Mouse (Mus musculus) granulocyte monocyte progenitor cell, adult 5-6 weeks (primary cell): ENCODE measurements around the gene Rap2c. TPM values are rescaled to one million over a fixed set of nuclear protein-coding genes. Genes with fewer than 3 reads are reported as not detected.
A peak's percentile ranks its signal among the peaks of the same experiment; 100 is the strongest.

Experiments
- ATAC-seq: replicated peaks from 2 replicates; pipeline ENCODE4 v1.8.0; 2016; ENCODE audit warnings: mild to moderate bottlenecking, moderate TSS enrichment, inconsistent platforms; ENCODE audit not compliant: poor library complexity, severe bottlenecking
- total RNA-seq, 2 experiments: library from RNA; stranded (forward) in 1 of 2; stranded (reverse) in 1 of 2; fragments of 200-712, 200-1000 nt in 1 of 2; fragments of >200 nt in 1 of 2; fragmentation: Nextera tagmentation in 1 of 2; gene quantifications; 2 replicates each; pipeline ENCODE4 v1.2.3; 2014 to 2017

Rap2c gene
- 16.3 and 24.1 TPM in 2 replicates for total RNA-seq (2014; fragmentation: Nextera tagmentation)
- total RNA-seq (2017) = 19.8 and 28.4 TPM in 2 replicates

DNA sequence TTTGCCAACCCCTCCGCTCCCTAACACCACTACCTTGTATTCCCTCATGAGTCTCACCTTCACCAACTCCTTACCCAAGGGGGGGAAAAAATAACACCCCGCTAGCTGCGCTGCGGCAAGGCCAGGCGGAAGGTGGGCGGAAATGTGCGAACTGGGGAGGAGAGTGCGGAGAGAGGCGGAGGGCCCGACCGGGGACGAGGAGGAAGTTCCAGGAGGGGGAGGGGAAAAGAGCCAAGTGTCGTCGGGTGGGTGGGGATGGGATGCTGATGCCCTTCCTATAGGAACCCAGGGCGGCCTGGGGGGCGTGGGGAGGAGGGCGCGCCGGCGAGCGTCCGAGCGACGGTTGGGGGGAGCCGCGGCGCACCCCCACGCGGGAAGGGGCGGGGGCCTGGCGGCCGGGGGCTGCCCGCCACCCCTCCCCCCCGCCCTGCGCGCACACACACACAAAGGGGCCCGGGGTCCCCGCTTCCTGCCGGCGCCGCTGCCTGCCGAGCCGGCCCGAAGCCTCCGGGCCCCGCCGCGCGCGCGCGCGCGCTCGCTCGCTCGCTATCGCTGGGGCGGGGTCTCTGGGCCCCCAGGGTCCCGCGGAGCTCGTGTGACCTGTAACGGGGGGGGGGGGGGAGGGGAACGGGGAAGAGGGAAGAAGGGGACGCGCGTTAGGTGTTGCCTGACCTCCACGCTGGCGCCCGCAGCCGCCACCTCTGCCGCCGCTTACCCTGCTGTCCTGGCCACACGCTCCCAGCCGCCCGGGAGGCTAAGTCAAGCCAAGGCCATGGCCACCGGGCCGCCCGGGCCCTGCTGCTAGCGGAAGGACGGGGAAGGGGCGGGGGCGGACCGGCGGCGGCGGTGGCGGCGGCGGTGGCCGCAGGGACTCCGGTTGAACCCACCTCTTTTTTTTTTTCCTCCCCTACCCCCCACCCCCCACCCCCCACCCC, at the start of gene Rap2c:
Gene Rap2c, minus strand, starts transcription at position 168 of the 935 bp plus-strand sequence.
- ATAC-seq = peak; percentile 79

DNA sequence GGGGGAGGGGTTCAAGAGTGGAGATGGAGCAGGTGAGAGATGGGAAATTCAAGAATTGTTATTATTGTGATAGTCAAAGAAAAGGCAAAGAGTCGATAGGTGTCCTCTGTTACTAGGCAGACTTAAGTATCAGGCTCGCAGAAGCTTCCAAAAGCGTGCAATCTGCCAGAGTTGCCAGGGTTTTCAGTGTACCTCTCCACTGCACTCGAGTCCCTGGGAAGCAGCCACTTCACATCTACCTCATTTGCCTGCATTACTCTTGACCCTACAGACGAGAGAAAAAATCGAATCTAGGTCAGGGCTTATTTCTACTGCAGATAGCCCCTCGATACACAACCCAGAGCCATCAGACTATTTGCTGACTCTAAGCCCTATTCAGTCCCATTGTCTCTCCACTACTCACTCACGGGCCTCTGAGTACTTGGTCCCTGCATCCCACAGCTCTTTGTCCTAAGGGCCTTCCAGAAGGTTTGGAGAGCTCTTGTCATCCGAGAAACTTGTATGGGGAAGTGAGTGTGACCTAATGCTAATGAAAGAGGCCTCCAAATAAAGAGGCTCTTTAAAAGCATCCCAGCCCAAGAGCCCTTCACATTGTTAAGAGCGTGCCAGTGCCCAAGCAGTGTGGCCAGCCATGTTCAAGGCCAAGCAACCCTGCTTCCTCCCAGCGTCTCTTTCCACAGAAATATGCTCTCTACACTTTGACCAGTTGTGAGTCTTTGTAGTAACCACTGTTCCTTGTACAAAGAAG, 48.9 kb upstream of the Rap2c start:
- ATAC-seq = no peak

DNA sequence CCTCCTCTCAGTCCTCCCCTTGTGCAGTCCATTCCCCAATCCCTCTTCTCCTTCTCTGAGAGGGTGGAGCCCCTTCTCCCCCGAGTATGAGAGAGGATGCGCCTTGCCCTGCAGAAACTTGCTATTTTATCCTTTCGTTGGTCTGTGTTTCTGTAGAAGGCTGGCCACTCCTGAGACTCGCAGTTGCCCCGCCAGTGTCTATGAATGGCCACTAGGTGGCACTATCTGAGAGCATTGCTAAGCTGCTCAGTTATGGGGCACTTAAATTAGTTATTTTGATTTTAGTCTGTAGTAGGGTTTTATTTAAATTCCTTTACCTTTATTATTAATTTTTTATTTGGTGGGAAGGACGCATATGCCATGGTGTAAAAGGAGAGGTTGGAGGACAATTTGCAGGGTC, 48.0 kb upstream of the Rap2c start:
- ATAC-seq = peak; percentile 84

DNA sequence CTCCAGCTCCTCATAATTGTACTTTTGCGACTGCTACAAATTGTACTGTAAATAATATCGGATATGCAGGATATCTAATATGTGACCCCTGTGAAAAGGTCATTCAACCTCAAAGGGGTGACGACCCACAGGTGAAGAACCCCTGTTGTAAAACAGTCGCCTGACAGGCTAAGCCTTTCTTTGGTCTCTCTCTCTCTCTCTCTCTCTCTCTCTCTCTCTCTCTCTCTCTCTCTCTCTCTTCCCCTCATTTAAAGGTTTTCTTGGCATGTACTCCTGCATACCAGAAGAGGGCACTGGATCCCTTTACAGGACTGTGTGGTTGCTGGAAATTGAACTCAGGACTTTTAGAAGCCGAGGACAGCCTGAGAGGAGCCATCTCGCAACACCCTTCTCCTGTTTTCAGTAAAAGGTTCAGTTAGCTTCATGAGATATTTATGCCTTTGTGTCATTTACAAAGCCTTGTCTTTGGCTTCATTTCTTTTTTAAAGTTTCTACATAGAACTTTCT, 47.4 kb upstream of the Rap2c start:
- ATAC-seq = peak; percentile 75

DNA sequence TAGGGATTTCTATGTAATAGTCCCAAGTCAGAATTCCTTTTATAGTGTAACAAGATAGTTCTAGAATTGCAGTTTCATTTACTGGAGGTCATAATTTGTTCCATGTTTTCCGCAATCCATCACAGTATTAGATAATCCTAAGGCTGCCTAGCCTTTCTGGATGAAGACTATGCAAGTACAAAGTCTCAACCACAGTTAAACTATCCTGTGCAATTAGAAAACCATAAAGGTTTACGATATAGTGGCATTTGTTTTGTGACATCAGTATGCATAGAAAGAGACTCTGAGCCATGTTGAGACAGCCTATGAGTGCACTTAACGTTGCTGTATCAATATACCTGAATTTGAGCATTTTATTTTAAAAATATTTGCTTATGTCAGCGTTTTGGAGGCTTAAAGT, 42.4 kb upstream of the Rap2c start:
- no peak for ATAC-seq

DNA sequence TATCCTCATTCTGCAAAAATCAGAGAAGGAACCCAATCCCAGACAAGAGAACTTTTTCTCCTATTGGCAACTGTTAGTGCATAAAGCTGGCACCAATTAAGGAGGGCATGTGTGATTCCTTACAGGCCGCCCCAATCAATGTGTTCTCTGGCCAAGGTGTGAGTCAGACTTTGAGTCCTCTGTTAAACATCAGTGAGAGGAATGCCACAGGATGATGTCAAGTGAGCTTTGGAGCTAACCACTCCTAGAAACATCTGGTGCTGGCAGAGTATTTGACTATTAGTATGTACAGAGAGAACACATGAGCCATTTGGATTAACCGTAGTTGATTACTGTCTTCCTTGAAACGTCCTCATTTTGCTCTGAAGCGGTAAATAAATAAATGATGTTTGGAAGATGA, 40.9 kb upstream of the Rap2c start:
- ATAC-seq = no peak

DNA sequence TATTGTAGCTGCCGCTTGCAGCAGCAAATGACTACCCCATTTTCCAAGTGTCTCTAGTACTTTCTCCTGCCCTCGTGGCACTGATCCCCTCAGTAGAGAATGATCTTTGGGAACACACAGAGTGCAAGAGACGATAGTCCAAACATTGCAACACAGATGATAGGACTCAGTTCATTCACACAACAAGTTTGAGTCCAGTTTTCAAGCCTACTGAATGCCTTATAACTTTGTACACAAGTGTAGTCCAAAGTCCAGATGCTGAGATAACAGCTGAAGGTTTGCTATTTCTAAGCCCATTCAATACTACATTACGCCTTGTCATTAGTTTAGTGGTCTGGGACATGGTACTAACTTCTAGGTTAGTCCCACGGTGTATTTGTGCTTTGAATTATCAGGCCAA, 40.5 kb upstream of the Rap2c start:
- ATAC-seq = no peak

DNA sequence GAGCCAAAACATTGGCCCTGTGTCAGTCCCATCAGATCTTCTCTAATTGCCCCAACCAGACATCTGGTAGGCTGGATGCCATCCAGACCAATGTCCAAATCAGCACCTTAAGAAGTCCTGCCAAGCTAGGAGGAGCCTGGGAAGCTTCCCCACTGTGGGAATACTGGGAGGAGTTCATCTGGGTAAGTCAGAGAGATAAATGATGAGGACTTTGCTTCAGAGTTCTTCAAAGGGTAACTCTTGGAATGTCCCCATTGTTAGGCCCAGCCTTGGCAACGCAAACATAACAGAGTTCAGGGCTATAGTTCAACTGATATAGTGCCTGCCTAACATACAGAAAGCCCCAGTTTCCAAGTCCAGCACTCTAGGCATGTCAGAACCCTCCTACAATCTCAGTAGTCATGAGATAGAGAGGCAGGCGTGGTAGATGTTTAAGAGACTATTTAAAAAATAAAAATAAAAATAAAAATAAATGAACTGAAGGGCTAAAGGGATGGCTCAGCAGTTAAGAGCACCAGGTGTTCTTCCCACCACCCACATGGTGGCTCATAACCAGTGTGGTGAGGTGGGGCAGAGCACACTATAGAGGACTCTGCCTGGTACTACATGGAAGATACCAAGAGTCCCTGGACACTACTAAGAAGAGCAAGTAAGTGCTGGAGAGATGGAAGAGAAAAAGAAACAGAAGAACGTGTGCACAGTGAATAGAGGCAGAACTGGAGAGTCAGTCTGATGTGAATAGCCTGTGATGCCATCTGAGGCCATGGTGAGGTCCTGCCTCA, 34.1 kb upstream of the Rap2c start:
- ATAC-seq = no peak

DNA sequence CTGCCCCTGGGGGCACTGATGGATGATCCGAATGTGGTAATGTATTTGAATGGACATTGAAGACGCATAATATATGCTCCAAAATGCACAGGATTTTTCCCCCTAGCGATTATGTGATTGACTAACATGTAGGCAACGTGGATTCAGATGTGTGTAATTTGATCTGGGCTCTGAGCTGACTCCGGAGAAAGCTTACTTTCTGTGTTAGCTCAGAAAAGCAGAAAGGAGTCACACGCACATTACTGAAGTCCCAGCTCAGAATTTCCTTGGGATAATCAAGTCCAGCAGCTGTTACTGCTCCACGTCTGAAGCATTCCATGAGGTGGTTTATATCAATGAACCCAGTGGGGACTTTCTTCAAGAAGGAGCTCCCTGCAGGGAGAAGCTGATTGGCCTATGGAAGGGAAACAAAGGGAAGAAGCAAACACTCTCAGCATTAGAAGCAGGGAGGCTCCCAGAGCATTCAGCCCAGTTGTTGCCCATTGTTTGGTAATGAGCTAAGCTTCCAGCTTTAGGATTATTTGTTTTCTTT, 17.9 kb upstream of the Rap2c start:
- ATAC-seq = no peak

DNA sequence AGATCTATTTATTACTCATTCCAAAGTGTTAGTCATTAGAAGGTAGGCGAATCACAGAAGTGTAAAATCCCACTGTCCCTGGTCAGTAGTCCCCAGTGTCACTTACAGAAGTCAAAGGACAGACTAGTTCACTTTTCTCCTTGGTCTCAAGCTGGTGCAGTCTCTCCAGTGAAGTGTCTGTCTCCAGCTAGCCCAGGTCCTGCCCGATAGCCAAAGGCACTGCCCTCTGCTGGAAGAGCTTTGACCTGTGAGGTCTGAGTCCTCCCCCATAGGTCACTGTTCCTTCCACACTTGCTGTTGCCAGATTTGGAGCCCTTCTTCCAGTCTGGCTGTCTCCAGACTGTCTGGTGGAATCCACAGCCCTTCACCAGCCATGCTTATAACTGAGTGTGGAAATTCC, 2.1 kb upstream of the Rap2c start:
- ATAC-seq = peak; percentile 67

DNA sequence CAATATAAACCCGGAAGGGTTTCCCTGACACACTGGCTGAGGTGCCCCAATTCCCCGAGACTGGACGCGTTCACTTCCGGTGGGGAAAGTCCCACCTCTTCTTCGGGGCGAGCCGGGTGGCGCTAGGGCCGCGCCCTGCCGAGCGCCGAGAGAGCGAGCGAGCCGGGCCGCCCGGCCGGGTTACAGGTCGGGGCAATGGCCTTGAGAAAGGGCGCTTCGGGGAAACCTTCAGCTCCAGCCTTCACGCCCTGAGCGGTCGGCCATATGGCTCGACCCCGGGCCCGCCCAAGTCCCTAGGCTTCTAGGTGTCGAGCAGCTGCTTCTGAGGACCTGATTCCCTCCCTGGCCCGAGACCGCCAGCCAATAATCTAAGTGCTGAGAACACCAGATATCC, 965 bp upstream of the Rap2c start:
- ATAC-seq = peak; percentile 79

DNA sequence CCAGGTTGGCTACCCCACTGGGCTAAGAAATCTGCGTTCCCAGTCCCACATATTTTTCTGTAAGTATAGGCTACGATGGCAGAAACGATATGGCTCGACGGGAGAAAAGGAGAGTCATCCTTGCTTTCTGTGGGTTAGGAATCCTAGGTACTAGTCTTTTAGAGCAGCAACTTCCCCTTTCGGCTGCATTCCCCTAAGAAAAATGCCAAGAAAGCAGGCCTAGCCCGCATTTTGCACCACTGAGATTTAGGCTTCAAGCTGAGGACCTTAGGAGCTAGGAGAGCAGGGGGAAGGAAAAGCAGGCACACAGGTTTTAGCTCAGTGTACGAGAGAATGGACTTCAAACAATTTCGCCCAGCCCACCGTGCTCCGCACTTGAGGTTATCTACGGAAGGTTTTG, 892 bp downstream of the Rap2c start:
- no peak for ATAC-seq

DNA sequence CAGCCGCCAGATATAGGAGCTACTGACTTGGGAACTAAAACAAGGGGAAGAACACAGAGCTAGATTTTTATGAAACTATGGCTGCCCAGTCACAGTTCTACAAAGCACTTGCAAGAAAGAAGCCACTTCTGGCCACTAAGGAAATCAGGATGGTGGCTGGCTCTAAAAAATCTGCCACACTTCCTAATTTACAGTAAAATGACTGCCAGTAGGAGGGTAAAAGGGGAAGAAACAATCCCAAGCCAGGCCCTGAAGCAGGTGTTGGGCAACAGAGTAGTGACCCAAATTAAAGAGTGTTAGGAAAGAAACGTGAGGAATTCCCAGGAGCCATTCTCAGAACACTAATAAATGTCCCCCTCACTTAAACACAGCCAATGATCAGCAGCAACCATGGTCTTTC, 5.5 kb downstream of the Rap2c start:
- peak; percentile 96 for ATAC-seq

DNA sequence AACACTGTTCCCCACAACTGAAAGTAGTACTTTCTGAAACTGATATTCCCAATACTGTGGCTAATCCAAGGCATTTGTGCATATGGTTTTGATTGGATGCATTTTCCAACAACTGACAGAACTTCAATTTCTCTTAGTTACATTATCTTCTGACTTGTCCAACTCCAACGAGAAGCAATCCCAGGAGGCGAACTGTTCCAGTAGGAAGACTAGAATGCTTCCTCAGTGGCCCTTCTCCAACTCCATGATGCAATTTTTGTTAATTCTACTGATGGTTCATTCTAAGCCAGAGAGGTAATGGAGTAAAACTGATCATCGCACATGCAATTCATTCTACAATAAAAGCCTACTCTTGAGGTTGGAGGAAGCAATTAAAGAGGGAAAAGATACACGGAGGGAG, 7.5 kb downstream of the Rap2c start:
- no peak for ATAC-seq

DNA sequence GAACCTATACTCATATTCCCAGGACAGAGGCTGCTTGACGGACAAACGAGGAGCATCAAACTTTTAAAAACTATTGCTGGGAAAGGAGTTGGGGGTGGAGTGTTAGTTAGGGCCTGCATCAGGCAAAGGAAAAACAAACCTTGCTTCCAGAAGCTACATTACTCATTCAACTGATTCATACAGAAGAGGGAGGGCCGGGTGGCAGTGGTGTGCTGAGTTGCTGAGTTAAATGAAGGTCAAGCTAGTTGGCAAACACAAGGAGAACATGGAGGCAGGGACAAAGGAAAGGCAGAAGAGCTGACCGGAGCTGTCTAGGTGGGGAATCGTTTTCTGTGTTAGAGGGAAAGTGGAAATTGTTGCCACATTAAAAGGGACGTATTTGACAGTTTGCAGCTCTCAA, 17.0 kb downstream of the Rap2c start:
- ATAC-seq = no peak

DNA sequence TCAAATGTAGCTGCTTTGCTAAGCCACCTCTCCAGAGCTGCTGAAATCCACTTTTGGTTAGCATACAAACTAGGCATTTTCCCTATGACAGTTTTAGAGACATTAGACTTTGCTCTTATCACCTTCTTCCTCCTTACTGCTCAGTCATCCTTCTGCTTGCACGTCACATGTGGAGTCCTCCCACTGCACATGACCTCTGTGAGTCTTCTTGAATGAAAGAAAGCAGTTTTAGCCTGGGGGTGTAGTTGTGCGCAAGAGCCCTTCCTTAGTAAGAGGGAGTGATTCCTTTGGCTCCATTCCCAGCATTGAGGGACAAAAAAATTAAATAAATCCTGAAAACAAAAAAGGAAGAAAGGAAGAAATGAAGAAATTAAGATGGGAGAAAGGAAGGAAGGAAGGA, 22.5 kb downstream of the Rap2c start:
- no peak for ATAC-seq

DNA sequence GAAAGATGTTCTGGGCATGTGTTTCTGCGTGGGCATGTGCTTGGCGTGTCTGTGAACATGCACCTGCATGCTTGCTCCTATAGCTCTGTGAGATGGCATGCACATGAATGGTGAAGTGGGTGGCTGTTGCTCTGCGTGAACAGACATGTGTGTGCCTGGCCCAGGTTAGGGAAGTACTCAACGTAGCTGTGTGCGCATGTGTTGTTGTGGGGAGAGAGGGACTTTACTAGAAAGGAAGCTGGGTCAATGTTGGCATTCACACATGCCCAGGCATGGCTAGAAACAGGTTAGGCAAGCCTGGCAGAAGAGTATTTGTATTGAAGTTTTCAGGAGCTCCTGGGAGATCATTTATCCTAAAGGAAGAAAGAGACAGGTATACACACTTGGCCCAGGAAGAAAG, 26.5 kb downstream of the Rap2c start:
- ATAC-seq = no peak

DNA sequence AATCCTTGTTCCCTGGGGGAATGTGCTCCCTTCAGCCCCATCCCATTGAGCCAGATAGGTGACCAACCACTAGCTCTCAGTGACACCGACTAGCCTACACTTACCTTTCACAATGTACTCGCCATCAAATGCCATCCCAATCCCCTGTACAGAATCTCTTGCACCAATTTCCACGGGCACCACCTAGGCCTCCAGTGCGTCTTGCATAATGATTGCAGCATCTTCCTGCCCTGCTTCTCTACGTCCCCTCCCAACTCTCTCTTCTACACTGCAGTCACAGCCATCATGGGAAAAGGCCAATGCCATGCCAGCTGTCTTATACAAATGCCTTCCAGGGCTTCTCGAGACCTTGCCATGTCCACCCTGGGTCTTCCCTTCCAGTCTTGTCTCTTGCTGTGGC, 27.9 kb downstream of the Rap2c start:
- peak; percentile 56 for ATAC-seq

DNA sequence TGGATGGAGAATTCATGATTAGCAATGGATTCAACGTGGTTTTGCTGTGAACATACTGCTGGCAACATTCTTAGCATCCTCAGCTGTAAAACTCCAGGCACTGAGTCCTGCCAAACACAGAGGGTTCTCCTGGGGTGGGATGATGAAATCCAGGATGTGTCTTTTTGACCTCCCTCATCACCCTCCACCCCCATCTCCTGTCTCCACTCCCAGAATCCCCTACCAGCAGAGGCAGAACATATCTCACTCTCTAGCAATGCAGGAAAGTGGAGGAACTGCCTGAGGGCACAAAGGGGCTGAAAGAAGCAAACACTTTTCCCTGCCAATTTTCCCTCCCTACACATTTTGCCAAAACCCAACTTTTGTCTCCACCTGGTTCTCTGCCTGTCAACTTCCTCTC, 29.2 kb downstream of the Rap2c start:
- ATAC-seq = no peak

DNA sequence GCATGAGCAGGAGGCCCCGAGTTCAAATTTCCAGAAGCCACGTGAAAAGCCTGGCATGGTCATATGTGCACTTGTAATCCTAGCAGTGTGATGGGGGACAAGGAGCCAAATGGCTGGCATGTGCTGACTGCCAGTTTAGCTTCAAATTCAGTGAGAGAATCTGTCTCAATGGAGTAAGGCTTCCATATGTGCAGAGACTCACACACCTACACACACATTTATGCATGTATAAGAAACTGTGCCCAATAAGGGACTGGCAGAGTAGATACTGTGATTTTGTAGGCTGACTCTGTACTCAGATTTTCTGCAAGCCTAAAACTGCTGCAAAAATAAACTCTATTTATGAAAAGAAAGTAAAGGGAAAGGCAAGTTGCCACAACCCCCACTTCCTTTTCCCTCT, 39.4 kb downstream of the Rap2c start:
- no peak for ATAC-seq
